Mouse (Mus musculus) 416B (cell line): Measurements from ENCODE around the gene Abca17.

Experiments
- DNase-seq: peaks from one replicate; pipeline ENCODE4 v3.0.0; 2011; ENCODE audit warnings: low read depth

The Abca17 gene

GRCm38 (mm10) chr17:24346831-24347230 lies 4.0 kb downstream of the Abca17 start:
- DNase-seq, result no peak

GRCm38 (mm10) chr17:24344672-24345071 lies 6.2 kb downstream of the Abca17 start:
- DNase-seq, result peak; percentile 80

- DNase-seq, result no peak
Measured at GRCm38 (mm10) chr17:24327656-24328055, 23.2 kb downstream of the Abca17 start.

GRCm38 (mm10) chr17:24325051-24325450 lies 25.8 kb downstream of the Abca17 start:
- no peak for DNase-seq

GRCm38 (mm10) chr17:24320826-24321225 lies 30.0 kb downstream of the Abca17 start:
- DNase-seq, result no peak

GRCm38 (mm10) chr17:24307500-24307899 lies 43.4 kb downstream of the Abca17 start:
- peak; percentile 80 for DNase-seq

GRCm38 (mm10) chr17:24300651-24301050 lies 50.2 kb downstream of the Abca17 start:
- DNase-seq, result no peak

GRCm38 (mm10) chr17:24289338-24289737 lies 61.5 kb downstream of the Abca17 start:
- peak; percentile 28 for DNase-seq

GRCm38 (mm10) chr17:24288477-24288876 lies 62.4 kb downstream of the Abca17 start:
- DNase-seq, result no peak

- peak; percentile 94 for DNase-seq
Measured at GRCm38 (mm10) chr17:24285680-24286079, 65.2 kb downstream of the Abca17 start.

GRCm38 (mm10) chr17:24283266-24283818 lies 67.5 kb downstream of the Abca17 start:
- no peak for DNase-seq

GRCm38 (mm10) chr17:24282637-24283036 lies 68.2 kb downstream of the Abca17 start:
- peak; percentile 45 for DNase-seq

- no peak for DNase-seq
Measured at GRCm38 (mm10) chr17:24279907-24280306, 71.0 kb downstream of the Abca17 start.

GRCm38 (mm10) chr17:24267133-24267532 lies 83.7 kb downstream of the Abca17 start:
- DNase-seq, result no peak

GRCm38 (mm10) chr17:24264766-24265165 lies 86.1 kb downstream of the Abca17 start:
- no peak for DNase-seq

GRCm38 (mm10) chr17:24260516-24260915 lies 90.4 kb downstream of the Abca17 start:
- DNase-seq, result peak; percentile 71

- DNase-seq, result peak; percentile 31
Measured at GRCm38 (mm10) chr17:24259702-24260101, 91.2 kb downstream of the Abca17 start.

GRCm38 (mm10) chr17:24258981-24259380 lies 91.9 kb downstream of the Abca17 start:
- DNase-seq, result no peak

GRCm38 (mm10) chr17:24252329-24252728 lies 98.5 kb downstream of the Abca17 start:
- no peak for DNase-seq

GRCm38 (mm10) chr17:24251320-24252069 lies 99.4 kb downstream of the Abca17 start, which contains the start of gene Ccnf:
TSS of gene Ccnf (minus strand) at chr17:24251484.
- DNase-seq, result peak; percentile 99

- DNase-seq, result no peak
Measured at GRCm38 (mm10) chr17:24250988-24251319, 99.9 kb downstream of the Abca17 start.

GRCm38 (mm10) chr17:24248641-24249040 lies 102.2 kb downstream of the Abca17 start:
- peak; percentile 32 for DNase-seq

GRCm38 (mm10) chr17:24244061-24244460 lies 106.8 kb downstream of the Abca17 start:
- DNase-seq, result peak; percentile 35
